Mouse (Mus musculus) E14TG2a.4 (cell line): ENCODE measurements at regions not wholly inside any gene's neighbourhood (a gene's known extent, or its start where the extent isn't known, plus 50 kb on each side); places are given as distances from the start of the nearest gene placed in this dataset.

Source experiments
- CTCF ChIP-seq: conservative IDR thresholded peaks from 2 replicates; pipeline ENCODE4 v1.5.1; 2014; ENCODE audit warnings: low read length
- POU5F1 ChIP-seq: IDR thresholded peaks from 2 replicates; pipeline ENCODE4 v1.6.1; 2014; ENCODE audit warnings: low read length, borderline replicate concordance

- no peak for TF ChIP-seq CTCF
- no peak for TF ChIP-seq POU5F1
These were observed 59.2 kb upstream of the Supt20 start for GRCm38 (mm10) chr3:54633446-54633845.
